Mouse (Mus musculus): ENCODE results near the gene Vav2.

Gene Vav2

GRCm38 (mm10) chr2:27406928-27407327, 19.9 kb downstream of the Vav2 start:
- DNase-seq, result no peak

GRCm38 (mm10) chr2:27405094-27405884, 21.5 kb downstream of the Vav2 start:
- DNase-seq, result no peak

GRCm38 (mm10) chr2:27404375-27405093, 22.3 kb downstream of the Vav2 start:
- no peak for DNase-seq

- no peak for DNase-seq
These were observed 25.3 kb downstream of the Vav2 start for GRCm38 (mm10) chr2:27401544-27401943.

GRCm38 (mm10) chr2:27400083-27400482, 26.8 kb downstream of the Vav2 start:
- DNase-seq, result no peak

GRCm38 (mm10) chr2:27396656-27397440, 30.0 kb downstream of the Vav2 start:
- DNase-seq, result no peak

- no peak for DNase-seq
These were observed 32.5 kb downstream of the Vav2 start for GRCm38 (mm10) chr2:27394158-27394832.

- no peak for DNase-seq
These were observed 34.6 kb downstream of the Vav2 start for GRCm38 (mm10) chr2:27392278-27392677.

- DNase-seq, result no peak
These were observed 36.1 kb downstream of the Vav2 start for GRCm38 (mm10) chr2:27390775-27391174.

- no peak for DNase-seq
These were observed 36.5 kb downstream of the Vav2 start for GRCm38 (mm10) chr2:27390325-27390724.

- DNase-seq, result no peak
These were observed 37.3 kb downstream of the Vav2 start for GRCm38 (mm10) chr2:27389272-27390162.

- no peak for DNase-seq
These were observed 39.6 kb downstream of the Vav2 start for GRCm38 (mm10) chr2:27387209-27387608.

GRCm38 (mm10) chr2:27381698-27382097, 45.1 kb downstream of the Vav2 start:
- DNase-seq, result no peak

- DNase-seq, result no peak
These were observed 45.6 kb downstream of the Vav2 start for GRCm38 (mm10) chr2:27381254-27381653.

GRCm38 (mm10) chr2:27377876-27378275, 49.0 kb downstream of the Vav2 start:
- no peak for DNase-seq

- DNase-seq, result no peak
These were observed 49.7 kb downstream of the Vav2 start for GRCm38 (mm10) chr2:27377164-27377563.

GRCm38 (mm10) chr2:27375141-27375540, 51.7 kb downstream of the Vav2 start:
- DNase-seq, result no peak

GRCm38 (mm10) chr2:27373349-27373748, 53.5 kb downstream of the Vav2 start:
- no peak for DNase-seq

GRCm38 (mm10) chr2:27371450-27371849, 55.4 kb downstream of the Vav2 start:
- no peak for DNase-seq

- no peak for DNase-seq
These were observed 57.9 kb downstream of the Vav2 start for GRCm38 (mm10) chr2:27368980-27369379.

GRCm38 (mm10) chr2:27365296-27365695, 61.5 kb downstream of the Vav2 start:
- DNase-seq, result no peak

- peak; percentile 54 for DNase-seq
These were observed 65.0 kb downstream of the Vav2 start for GRCm38 (mm10) chr2:27361786-27362185.

Data from embryo, embryonic 11 days (tissue).